Mouse (Mus musculus): ENCODE measurements at regions not wholly inside any gene's neighbourhood (a gene's known extent, or its start where the extent isn't known, plus 50 kb on each side); places are given as distances from the start of the nearest gene placed in this dataset.

- intact Hi-C loops (cut with DNase I): loop anchor here (5.0 to 10.0 kb wide), 2 partner anchors 964 to 1041 kb away; no protein-coding TSS in a partner anchor
Measured at GRCm38 (mm10) chrX:76680890-76681289, 78.2 kb upstream of the Cldn34d start.

More at GRCm38 (mm10) chrX:76680890-76681289, 78.2 kb upstream of the Cldn34d start:
- peak in 1 of 2 experiments; percentile 4 for DNase-seq (ENCODE audit: low spot score in 2 of 2)
